Mouse (Mus musculus) stomach, postnatal 0 days (tissue): ENCODE results near the gene Rimkla.

Experiments used
- CTCF ChIP-seq: IDR thresholded peaks from 2 replicates; pipeline ENCODE4 v1.5.1; 2016; ENCODE audit warnings: antibody characterized with exemption, low read depth, mild to moderate bottlenecking, moderate library complexity
- EP300 ChIP-seq: optimal IDR thresholded peaks from 2 replicates; pipeline ENCODE3; 2016; ENCODE audit warnings: antibody characterized with exemption

DNA sequence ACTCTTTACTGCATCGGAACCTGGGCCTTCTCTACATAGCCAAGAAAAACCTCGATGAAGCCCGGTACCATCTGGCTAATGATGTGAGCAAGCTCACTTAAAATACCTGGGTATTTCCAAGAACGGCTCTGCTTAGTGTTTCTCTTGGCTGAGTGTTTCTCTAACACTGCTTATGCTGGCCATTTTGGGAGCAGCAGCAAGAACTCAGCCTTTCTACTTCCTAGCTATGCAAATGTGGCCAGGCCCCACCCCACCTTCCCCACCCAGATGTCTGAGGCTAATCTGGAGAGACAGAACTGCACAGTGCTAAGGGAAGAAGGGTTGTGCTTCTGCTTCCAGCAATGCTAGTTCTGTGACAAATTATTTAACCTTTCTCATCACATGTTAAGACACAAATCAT, 50.6 kb downstream of the Rimkla start:
- TF ChIP-seq CTCF (no peak), EP300 (no peak)
